Mouse (Mus musculus): ENCODE measurements at regions not wholly inside any gene's neighbourhood (a gene's known extent, or its start where the extent isn't known, plus 50 kb on each side); places are given as distances from the start of the nearest gene placed in this dataset.

GRCm38 (mm10) chr13:101427426-101428221, 340.4 kb downstream of the Pik3r1 start:
- DNase-seq (ENCODE audit: low spot score in 2 of 2), result no peak

- DNase-seq (ENCODE audit: low spot score in 2 of 2), result no peak
Observed at GRCm38 (mm10) chr13:101426461-101426860, 341.6 kb downstream of the Pik3r1 start.

GRCm38 (mm10) chr13:101422082-101422481, 345.9 kb downstream of the Pik3r1 start:
- no peak for DNase-seq (ENCODE audit: low spot score in 2 of 2)

- DNase-seq (ENCODE audit: low spot score in 2 of 2), result no peak
Observed at GRCm38 (mm10) chr13:101419457-101420025, 348.5 kb downstream of the Pik3r1 start.

GRCm38 (mm10) chr13:101418272-101418671, 349.7 kb downstream of the Pik3r1 start:
- DNase-seq (ENCODE audit: low spot score in 2 of 2), result no peak

GRCm38 (mm10) chr13:101408885-101409284, 359.1 kb downstream of the Pik3r1 start:
- DNase-seq (ENCODE audit: low spot score in 2 of 2), result no peak

GRCm38 (mm10) chr13:101407633-101408032, 360.4 kb downstream of the Pik3r1 start:
- no peak for DNase-seq (ENCODE audit: low spot score in 2 of 2)

GRCm38 (mm10) chr13:101373581-101374189, 394.3 kb downstream of the Pik3r1 start:
- DNase-seq (ENCODE audit: low spot score in 2 of 2), result no peak

GRCm38 (mm10) chr13:101371906-101372305, 396.1 kb downstream of the Pik3r1 start:
- DNase-seq (ENCODE audit: low spot score in 2 of 2), result no peak

- no peak for DNase-seq (ENCODE audit: low spot score in 2 of 2)
Observed at GRCm38 (mm10) chr13:101368170-101368569, 399.8 kb downstream of the Pik3r1 start.

GRCm38 (mm10) chr13:101355363-101355762, 412.7 kb downstream of the Pik3r1 start:
- peak; percentile 13 to 19 for DNase-seq (ENCODE audit: low spot score in 2 of 2)

GRCm38 (mm10) chr13:101351123-101351522, 416.9 kb downstream of the Pik3r1 start:
- DNase-seq (ENCODE audit: low spot score in 2 of 2), result no peak

GRCm38 (mm10) chr13:101349354-101349753, 418.7 kb downstream of the Pik3r1 start:
- no peak for DNase-seq (ENCODE audit: low spot score in 2 of 2)

- DNase-seq (ENCODE audit: low spot score in 2 of 2), result no peak
Observed at GRCm38 (mm10) chr13:101338280-101338872, 429.6 kb downstream of the Pik3r1 start.

GRCm38 (mm10) chr13:101318621-101319020, 449.4 kb downstream of the Pik3r1 start:
- no peak for DNase-seq (ENCODE audit: low spot score in 2 of 2)

GRCm38 (mm10) chr13:101316336-101316735, 451.7 kb downstream of the Pik3r1 start:
- DNase-seq (ENCODE audit: low spot score in 2 of 2), result no peak

GRCm38 (mm10) chr13:101314040-101314439, 454.0 kb downstream of the Pik3r1 start:
- DNase-seq (ENCODE audit: low spot score in 2 of 2), result no peak

- DNase-seq (ENCODE audit: low spot score in 2 of 2), result no peak
Observed at GRCm38 (mm10) chr13:101311634-101312314, 456.2 kb downstream of the Pik3r1 start.

GRCm38 (mm10) chr13:101308724-101309123, 459.3 kb downstream of the Pik3r1 start:
- no peak for DNase-seq (ENCODE audit: low spot score in 2 of 2)

- no peak for DNase-seq (ENCODE audit: low spot score in 2 of 2)
Observed at GRCm38 (mm10) chr13:101305695-101306413, 462.2 kb downstream of the Pik3r1 start.

GRCm38 (mm10) chr13:101305063-101305462, 463.0 kb downstream of the Pik3r1 start:
- no peak for DNase-seq (ENCODE audit: low spot score in 2 of 2)
